Mouse (Mus musculus) brain, embryonic 14.5 days (tissue): Measurements from ENCODE around the gene Lrig1.

ENCODE experiments used
- CTCF ChIP-seq: fragments of 200-500 bp; IDR thresholded peaks from 2 replicates; pipeline ENCODE4 v1.5.1; 2012; ENCODE audit warnings: inconsistent platforms, mild to moderate bottlenecking, moderate library complexity, borderline replicate concordance; ENCODE audit not compliant: insufficient read depth, insufficient read length; ENCODE audit errors: extremely low read depth
- POLR2A ChIP-seq: fragments of 200-500 bp; IDR thresholded peaks from 2 replicates; pipeline ENCODE4 v1.6.1; 2012; ENCODE audit warnings: mild to moderate bottlenecking, inconsistent platforms, borderline replicate concordance; ENCODE audit not compliant: poor library complexity, insufficient read depth, insufficient read length, severe bottlenecking; ENCODE audit errors: extremely low read depth

DNA sequence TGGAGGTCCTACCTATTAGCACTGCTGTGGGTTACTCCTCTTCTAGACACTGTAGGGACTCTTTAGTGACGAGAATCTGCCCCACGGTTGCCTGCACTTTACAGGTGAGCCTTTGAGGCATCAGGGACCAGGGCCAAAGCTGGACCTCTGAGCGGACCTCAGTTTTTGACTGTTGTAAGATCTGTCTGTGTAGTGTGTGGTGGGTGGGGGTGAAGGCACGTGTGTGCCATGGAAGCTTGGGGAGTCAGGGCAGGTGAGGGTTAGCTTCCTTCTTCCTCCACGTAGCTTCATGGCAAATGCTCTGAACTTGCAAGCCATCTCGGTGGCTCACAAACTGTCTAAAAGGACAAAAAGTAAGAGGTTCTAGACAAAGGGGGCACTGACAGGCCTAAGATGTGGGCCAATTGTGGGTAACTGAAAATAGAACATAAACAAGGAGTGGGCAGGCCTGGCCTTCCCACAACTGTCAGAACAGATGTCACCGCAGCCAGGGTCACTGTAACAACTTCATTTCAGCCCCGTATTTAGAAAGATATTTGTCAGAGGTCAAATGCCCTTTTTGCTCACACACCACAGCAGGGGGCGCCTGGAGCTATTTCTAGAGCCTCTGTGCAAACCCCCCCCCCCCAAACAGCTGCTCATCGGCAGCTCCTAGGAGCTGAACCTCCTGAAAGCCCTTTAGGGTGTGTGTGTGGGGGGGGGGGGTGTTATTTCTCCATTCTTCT lies 103.0 kb downstream of the Lrig1 start:
- TF ChIP-seq POLR2A (no peak), CTCF (peak; percentile 29; the same call in 1 of the 2 replicates)
